Mouse (Mus musculus): ENCODE results near the gene Ttyh3. TPM values are rescaled to one million over a fixed set of nuclear protein-coding genes. Genes with fewer than 3 reads are reported as not detected.

Ttyh3 gene
- polyA plus RNA-seq, 1 experiment from 2014 or later = 86.7 TPM

DNA sequence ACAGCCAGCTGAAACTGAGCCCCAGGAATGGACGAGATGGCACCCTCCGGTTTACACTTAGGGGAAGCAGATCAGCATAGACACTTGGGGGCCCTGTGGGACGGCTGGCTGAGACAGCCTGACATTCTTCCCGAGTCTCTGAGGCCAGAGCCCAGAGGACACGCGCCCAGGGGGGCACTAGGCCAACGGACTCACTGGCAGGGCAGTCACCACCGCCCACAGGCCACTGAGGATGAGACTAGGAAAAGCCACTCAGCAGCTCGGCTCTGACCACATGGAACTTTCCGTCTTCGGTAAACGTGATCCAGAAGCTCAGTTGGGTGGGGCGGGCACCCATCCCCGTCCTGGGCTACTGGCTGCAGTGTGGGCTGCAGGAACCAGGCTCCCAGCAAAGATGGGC lies 9.0 kb downstream of the Ttyh3 start:
- Histone ChIP-seq H3K36me3 (ENCODE audit: control insufficient read depth, insufficient read depth, low read length) (peaks cover 60% of the 10 kb centered on the region), H3K27me3 (ENCODE audit: control insufficient read depth, insufficient read depth, low read length) (no peaks in the 10 kb centered on the region), H3K4me2 (ENCODE audit: low read length) (no peak overlapping the region), H3K4me3 (replicated peaks; ENCODE audit: low read depth, low read length) (no peak overlapping the region), H3K27ac (replicated peaks; ENCODE audit: low read depth, low read length) (no peak overlapping the region), H3K9ac (replicated peaks; ENCODE audit: low read length) (no peak overlapping the region; the same call in 1 of the 2 replicates), H3K9me3 (ENCODE audit: control insufficient read depth, low read length) (no peaks in the 10 kb centered on the region), H3K4me1 (ENCODE audit: control insufficient read depth, insufficient read depth, low read length) (peaks cover 18% of the 10 kb centered on the region)
- WGBS = 90% methylated on average over 14 of the region's 14 CpGs
- ATAC-seq (ENCODE audit: low FRiP score, low TSS enrichment) (no peak), DNase-seq (no peak)

- peaks cover 60% of the 10 kb centered on the region for H3K36me3 ChIP-seq (ENCODE audit: control insufficient read depth, insufficient read depth, low read length)
- no peak overlapping the region for H3K9ac ChIP-seq (replicated peaks; ENCODE audit: low read length)
- H3K4me3 ChIP-seq (replicated peaks; ENCODE audit: low read depth, low read length) = no peak overlapping the region
- DNase-seq (no peak), ATAC-seq (ENCODE audit: low FRiP score, low TSS enrichment) (no peak)
- 92% methylated on average over 4 of the region's 4 CpGs for WGBS
- H3K27ac ChIP-seq (replicated peaks; ENCODE audit: low read depth, low read length) = no peak overlapping the region
- no peaks in the 10 kb centered on the region for H3K9me3 ChIP-seq (ENCODE audit: control insufficient read depth, low read length)
- H3K4me2 ChIP-seq (ENCODE audit: low read length) = no peak overlapping the region
- peaks cover 15% of the 10 kb centered on the region; the same call in 1 of the 2 replicates for H3K4me1 ChIP-seq (ENCODE audit: control insufficient read depth, insufficient read depth, low read length)
- no peaks in the 10 kb centered on the region for H3K27me3 ChIP-seq (ENCODE audit: control insufficient read depth, insufficient read depth, low read length)
These were observed 9.5 kb downstream of the Ttyh3 start for GRCm38 (mm10) chr5:140639312-140639711.

GRCm38 (mm10) chr5:140638484-140638883 lies 10.3 kb downstream of the Ttyh3 start:
- peaks cover 60% of the 10 kb centered on the region for H3K36me3 ChIP-seq (ENCODE audit: control insufficient read depth, insufficient read depth, low read length)
- WGBS = 94% methylated on average over 6 of the region's 6 CpGs

DNA sequence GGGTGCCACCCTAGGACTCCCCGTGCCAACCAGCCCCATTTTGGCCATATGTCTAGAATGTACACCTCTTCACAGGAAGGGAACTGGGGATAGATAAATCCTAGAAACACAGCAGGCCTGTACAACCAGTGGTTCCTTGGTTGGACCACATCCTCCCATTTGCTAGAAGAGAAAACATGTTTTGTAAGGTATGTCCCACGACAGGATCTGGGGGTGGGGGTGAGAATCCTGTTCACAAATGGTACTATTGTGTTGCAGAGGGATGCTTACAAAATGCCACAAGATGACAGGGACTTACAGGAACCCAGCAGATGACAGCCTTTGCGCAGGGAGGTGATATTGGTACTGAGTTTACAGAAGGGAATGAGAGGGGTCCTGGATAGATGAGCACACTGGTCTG lies 10.8 kb downstream of the Ttyh3 start:
- Histone ChIP-seq H3K4me1 (ENCODE audit: control insufficient read depth, insufficient read depth, low read length) (peaks cover 15% of the 10 kb centered on the region; the same call in 1 of the 2 replicates), H3K4me2 (ENCODE audit: low read length) (no peak overlapping the region)
- 91% methylated on average over 3 of the region's 3 CpGs for WGBS

More at GRCm38 (mm10) chr5:140638484-140638883, 10.3 kb downstream of the Ttyh3 start:
- peaks cover 15% of the 10 kb centered on the region; the same call in 1 of the 2 replicates for H3K4me1 ChIP-seq (ENCODE audit: control insufficient read depth, insufficient read depth, low read length)
- ATAC-seq (ENCODE audit: low FRiP score, low TSS enrichment) (no peak), DNase-seq (no peak)
- H3K27ac ChIP-seq (replicated peaks; ENCODE audit: low read depth, low read length) = no peak overlapping the region
- H3K4me2 ChIP-seq (ENCODE audit: low read length) = no peak overlapping the region
- no peak overlapping the region for H3K9ac ChIP-seq (replicated peaks; ENCODE audit: low read length)
- H3K4me3 ChIP-seq (replicated peaks; ENCODE audit: low read depth, low read length) = no peak overlapping the region
- no peaks in the 10 kb centered on the region for H3K9me3 ChIP-seq (ENCODE audit: control insufficient read depth, low read length)
- no peaks in the 10 kb centered on the region for H3K27me3 ChIP-seq (ENCODE audit: control insufficient read depth, insufficient read depth, low read length)

GRCm38 (mm10) chr5:140637058-140637410 lies 11.8 kb downstream of the Ttyh3 start:
- DNase-seq (no peak), ATAC-seq (ENCODE audit: low FRiP score, low TSS enrichment) (no peak)
- no peak overlapping the region for H3K9ac ChIP-seq (replicated peaks; ENCODE audit: low read length)
- WGBS = 68% methylated on average over 6 of the region's 6 CpGs
- no peaks in the 10 kb centered on the region for H3K9me3 ChIP-seq (ENCODE audit: control insufficient read depth, low read length)
- H3K4me3 ChIP-seq (replicated peaks; ENCODE audit: low read depth, low read length) = no peak overlapping the region
- H3K4me2 ChIP-seq (ENCODE audit: low read length) = no peak overlapping the region
- no peaks in the 10 kb centered on the region for H3K27me3 ChIP-seq (ENCODE audit: control insufficient read depth, insufficient read depth, low read length)
- H3K36me3 ChIP-seq (ENCODE audit: control insufficient read depth, insufficient read depth, low read length) = peaks cover 74% of the 10 kb centered on the region
- H3K4me1 ChIP-seq (ENCODE audit: control insufficient read depth, insufficient read depth, low read length) = peaks cover 11% of the 10 kb centered on the region; the same call in 1 of the 2 replicates
- 0 out of 2 replicates have a peak overlapping the region, but pooled peaks have one; percentile 13 for H3K27ac ChIP-seq (replicated peaks; ENCODE audit: low read depth, low read length)

More for the DNA sequence above, 10.8 kb downstream of the Ttyh3 start:
- H3K9ac ChIP-seq (replicated peaks; ENCODE audit: low read length) = no peak overlapping the region
- ATAC-seq (ENCODE audit: low FRiP score, low TSS enrichment) (no peak), DNase-seq (no peak)
- no peaks in the 10 kb centered on the region for H3K9me3 ChIP-seq (ENCODE audit: control insufficient read depth, low read length)
- peaks cover 65% of the 10 kb centered on the region for H3K36me3 ChIP-seq (ENCODE audit: control insufficient read depth, insufficient read depth, low read length)
- no peak overlapping the region for H3K4me3 ChIP-seq (replicated peaks; ENCODE audit: low read depth, low read length)
- no peaks in the 10 kb centered on the region for H3K27me3 ChIP-seq (ENCODE audit: control insufficient read depth, insufficient read depth, low read length)
- no peak overlapping the region for H3K27ac ChIP-seq (replicated peaks; ENCODE audit: low read depth, low read length)

DNA sequence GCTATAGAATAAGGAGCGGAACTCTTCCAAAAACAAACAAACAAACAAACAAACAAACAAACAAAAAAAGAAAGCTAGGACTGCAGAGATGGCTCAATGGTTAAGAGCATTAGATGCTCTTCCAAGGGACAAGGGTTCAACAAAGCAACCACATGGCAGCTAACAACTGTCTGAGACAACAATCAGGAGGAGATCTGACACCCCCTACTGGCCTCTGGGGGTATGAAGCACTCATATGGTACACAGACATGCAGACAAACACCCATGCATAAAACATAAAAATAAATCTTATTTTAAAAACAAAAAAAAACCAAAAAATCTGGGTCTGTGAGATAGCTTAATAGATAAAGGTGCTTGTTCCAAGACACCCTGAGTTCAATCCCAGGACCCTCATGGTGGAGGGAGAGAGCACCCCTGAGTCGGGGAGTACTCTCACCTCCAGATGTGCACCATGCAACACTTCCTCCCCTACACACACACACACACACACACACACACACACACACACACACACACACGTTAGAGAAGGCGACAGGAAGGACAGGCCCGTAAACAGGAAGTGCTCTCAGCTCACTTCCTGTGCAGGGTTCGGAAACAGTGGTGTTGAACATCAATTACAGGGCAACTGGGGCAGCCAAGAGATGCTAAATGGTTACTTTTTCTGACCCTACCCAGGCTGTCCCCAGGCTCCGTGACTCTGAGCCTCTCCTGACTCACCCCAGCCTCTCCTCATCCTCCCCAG lies 12.3 kb downstream of the Ttyh3 start:
- H3K27me3 ChIP-seq (ENCODE audit: control insufficient read depth, insufficient read depth, low read length) = no peaks in the 10 kb centered on the region
- no peak for ATAC-seq (ENCODE audit: low FRiP score, low TSS enrichment)
- no peak overlapping the region for H3K27ac ChIP-seq (replicated peaks; ENCODE audit: low read depth, low read length)
- H3K4me2 ChIP-seq (ENCODE audit: low read length) = no peak overlapping the region
- H3K36me3 ChIP-seq (ENCODE audit: control insufficient read depth, insufficient read depth, low read length) = peaks cover 80% of the 10 kb centered on the region
- no peak for DNase-seq
- WGBS = 98% methylated on average over 7 of the region's 7 CpGs
- H3K9ac ChIP-seq (replicated peaks; ENCODE audit: low read length) = no peak overlapping the region
- H3K4me1 ChIP-seq (ENCODE audit: control insufficient read depth, insufficient read depth, low read length) = peaks cover 10% of the 10 kb centered on the region; the same call in 1 of the 2 replicates
- no peaks in the 10 kb centered on the region for H3K9me3 ChIP-seq (ENCODE audit: control insufficient read depth, low read length)
- H3K4me3 ChIP-seq (replicated peaks; ENCODE audit: low read depth, low read length) = no peak overlapping the region

GRCm38 (mm10) chr5:140634798-140635722 lies 13.8 kb downstream of the Ttyh3 start:
- WGBS = 93% methylated on average over 26 of the region's 26 CpGs
- Histone ChIP-seq H3K27ac (replicated peaks; ENCODE audit: low read depth, low read length) (no peak overlapping the region), H3K9me3 (ENCODE audit: control insufficient read depth, low read length) (no peaks in the 10 kb centered on the region), H3K9ac (replicated peaks; ENCODE audit: low read length) (no peak overlapping the region), H3K4me2 (ENCODE audit: low read length) (no peak overlapping the region), H3K4me3 (replicated peaks; ENCODE audit: low read depth, low read length) (no peak overlapping the region), H3K27me3 (ENCODE audit: control insufficient read depth, insufficient read depth, low read length) (no peaks in the 10 kb centered on the region), H3K36me3 (ENCODE audit: control insufficient read depth, insufficient read depth, low read length) (peaks cover 92% of the 10 kb centered on the region), H3K4me1 (ENCODE audit: control insufficient read depth, insufficient read depth, low read length) (peaks cover 8% of the 10 kb centered on the region; the same call in 1 of the 2 replicates)
- no peak for ATAC-seq (ENCODE audit: low FRiP score, low TSS enrichment)
- no peak for DNase-seq

GRCm38 (mm10) chr5:140633432-140633831 lies 15.4 kb downstream of the Ttyh3 start:
- ATAC-seq (ENCODE audit: low FRiP score, low TSS enrichment) (no peak), DNase-seq (no peak)
- Histone ChIP-seq H3K4me3 (replicated peaks; ENCODE audit: low read depth, low read length) (no peak overlapping the region), H3K4me2 (ENCODE audit: low read length) (no peak overlapping the region), H3K9me3 (ENCODE audit: control insufficient read depth, low read length) (0 out of 2 replicates have a peak, but pooled peaks cover 3% of the 10 kb centered on the region), H3K27ac (replicated peaks; ENCODE audit: low read depth, low read length) (no peak overlapping the region), H3K36me3 (ENCODE audit: control insufficient read depth, insufficient read depth, low read length) (peaks cover 92% of the 10 kb centered on the region), H3K9ac (replicated peaks; ENCODE audit: low read length) (no peak overlapping the region), H3K27me3 (ENCODE audit: control insufficient read depth, insufficient read depth, low read length) (no peaks in the 10 kb centered on the region), H3K4me1 (ENCODE audit: control insufficient read depth, insufficient read depth, low read length) (peaks cover 8% of the 10 kb centered on the region; the same call in 1 of the 2 replicates)
- WGBS = 90% methylated on average over 7 of the region's 7 CpGs
